Mouse (Mus musculus) heart, postnatal 25 days (tissue): ENCODE data around the gene Chn1. TPM values are rescaled to one million over a fixed set of nuclear protein-coding genes. Genes with fewer than 3 reads are reported as not detected.

Experiments
- DNase-seq: peaks from one replicate; pipeline ENCODE4 v3.0.0; 2022; ENCODE audit warnings: low spot score
- intact Hi-C: fragments of 180-260 bp; cut with DNase I; formaldehyde crosslinking; loops from one replicate; pipeline ENCODE4 v1.15.1; 2025
- total RNA-seq, 2 experiments: library from RNA; stranded (reverse); gene quantifications; 2 replicates each; pipeline ENCODE4 v1.2.3; 2021

The Chn1 gene
- total RNA-seq, 2 experiments from 2014 or later, result 38.3 to 46.0 TPM

DNA sequence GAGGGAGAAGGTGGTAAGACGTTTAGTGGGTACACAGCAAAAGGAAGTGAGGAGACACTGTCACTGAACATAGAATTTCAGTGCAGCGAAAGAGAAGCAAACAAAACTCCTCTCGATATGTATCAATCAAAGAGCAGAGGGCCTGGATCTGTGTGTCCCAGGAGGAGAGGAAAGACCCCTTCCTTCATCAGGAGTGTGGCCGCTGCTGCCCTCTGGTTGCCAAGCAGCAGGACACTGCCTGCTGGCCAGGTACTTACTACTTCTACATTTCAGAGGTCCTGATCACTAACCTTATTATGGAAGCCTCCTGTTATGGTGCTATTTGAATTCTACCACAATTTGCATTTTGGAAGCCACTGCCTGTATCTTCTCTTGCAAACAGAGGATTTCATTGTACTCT lies 119.5 kb downstream of the Chn1 start:
- intact Hi-C loops, result loop anchor here (5.0 kb wide), 2 partner anchors 42 to 82 kb away; no protein-coding TSS in a partner anchor
- no peak for DNase-seq

DNA sequence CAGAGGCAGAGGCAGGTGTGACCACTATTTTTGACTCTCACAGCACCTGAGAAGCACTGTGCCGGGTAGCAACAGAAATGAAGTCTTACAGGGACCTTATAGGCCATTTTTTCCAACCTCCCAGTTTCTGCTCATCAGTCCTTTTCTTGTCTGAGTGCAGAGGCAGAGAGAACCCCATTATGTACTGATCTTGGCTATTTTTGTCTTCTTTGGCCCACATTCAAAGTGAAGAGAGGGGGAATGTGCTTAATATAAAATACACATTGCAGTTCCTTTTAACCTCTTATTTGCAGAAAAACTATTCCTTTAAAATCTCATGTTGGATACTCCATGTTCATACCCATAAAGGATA lies 120.3 kb downstream of the Chn1 start:
- intact Hi-C loops, result loop anchor here (5.0 kb wide), 2 partner anchors 42 to 82 kb away; no protein-coding TSS in a partner anchor
- no peak for DNase-seq

DNA sequence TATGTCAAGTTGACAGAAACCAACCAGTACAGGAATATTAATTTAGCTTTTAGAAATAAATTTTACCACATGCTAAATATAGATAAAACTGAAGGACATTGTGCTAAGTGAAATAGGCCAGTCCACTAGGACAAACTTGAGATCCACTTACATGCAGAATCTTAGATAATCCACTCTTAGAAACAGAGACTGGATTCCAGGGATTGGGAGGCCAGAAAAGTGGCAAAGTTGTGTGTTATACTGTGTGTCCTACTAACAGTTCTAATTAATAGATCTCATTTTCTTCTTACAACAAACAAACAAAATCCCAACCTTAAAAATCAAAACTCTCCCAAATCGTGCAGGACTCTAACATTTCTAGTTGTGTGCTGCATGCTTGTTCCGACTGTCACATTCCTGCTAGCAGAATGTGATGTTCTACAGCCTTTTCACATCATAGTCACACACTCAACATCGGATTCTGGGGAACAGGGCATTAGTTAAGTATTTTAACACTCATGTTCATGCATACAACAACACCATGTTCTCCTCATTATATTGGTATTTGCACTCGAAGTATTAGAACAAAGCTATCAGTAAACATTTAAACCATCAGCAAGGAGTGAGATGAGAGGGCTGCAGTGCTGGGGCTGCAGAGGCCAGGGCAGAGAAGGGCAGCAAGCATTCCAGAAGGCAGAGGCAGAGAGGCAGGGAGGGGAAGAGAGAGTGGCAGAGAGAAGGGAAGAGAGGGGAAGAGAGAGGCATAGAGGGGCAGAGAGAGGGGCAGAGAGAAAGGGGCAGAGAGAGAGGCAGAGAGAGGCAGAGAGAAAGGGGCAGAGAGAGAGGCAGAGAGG lies 120.9 kb downstream of the Chn1 start:
- no peak for DNase-seq
- intact Hi-C loops, result no loop called here

DNA sequence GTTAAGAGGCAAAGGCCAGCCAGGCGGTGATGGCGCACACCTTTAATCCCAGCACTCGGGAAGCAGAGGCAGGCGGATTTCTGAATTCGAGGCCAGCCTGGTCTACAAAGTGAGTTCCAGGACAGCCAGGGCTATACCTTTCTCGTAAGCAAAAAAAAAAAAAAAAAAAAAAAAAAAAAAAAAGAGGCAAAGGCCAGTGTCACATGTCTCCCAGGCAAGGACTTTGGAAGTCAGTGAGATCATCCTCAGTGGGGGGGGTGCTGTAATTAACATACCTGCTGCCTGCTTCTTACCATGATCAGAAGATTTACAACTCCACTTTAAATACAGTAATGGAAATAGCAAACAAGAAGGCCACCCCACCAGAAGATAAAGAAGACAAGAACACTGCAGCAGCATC lies 137.5 kb downstream of the Chn1 start:
- DNase-seq, result no peak
- intact Hi-C loops, result no loop called here

DNA sequence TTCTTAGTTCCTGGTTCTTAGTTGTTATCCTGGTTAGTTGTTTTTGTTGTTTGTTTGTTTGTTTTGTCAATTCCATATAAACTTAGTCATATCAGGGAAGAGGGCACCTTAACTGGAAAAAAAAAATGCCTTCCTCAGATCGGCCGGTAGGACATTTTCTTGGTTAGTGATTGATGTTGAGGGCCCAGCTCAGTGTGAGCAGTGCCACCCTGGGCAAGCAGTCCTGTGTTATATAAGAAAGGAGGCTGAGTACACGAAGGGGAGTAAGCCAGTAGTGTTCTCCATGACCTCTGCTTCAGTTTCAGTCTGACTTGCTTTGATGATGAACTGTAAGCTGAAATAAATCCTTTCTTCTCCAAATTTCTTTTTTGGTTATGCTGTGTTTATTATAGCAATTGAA lies 138.8 kb downstream of the Chn1 start:
- intact Hi-C loops, result no loop called here
- no peak for DNase-seq

DNA sequence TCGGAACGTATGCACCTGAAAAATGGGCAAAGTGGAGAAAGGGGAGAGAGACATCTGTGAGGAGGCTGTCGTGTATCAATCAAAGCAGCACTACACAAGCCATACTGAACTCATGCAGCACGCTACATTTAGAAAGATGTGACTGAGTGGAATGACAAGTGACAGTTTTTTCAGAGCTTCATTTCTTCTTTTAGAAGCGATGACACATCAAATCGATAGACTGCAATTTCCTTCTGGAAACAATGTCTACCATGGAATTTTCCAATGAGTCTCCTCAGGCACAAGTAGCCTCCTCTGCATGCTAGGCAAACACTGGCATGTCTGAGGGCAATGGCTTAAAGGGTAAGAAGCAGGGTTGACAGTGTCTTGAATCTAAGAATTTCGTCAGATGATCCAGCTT lies 143.3 kb downstream of the Chn1 start:
- no peak for DNase-seq
- intact Hi-C loops, result no loop called here

DNA sequence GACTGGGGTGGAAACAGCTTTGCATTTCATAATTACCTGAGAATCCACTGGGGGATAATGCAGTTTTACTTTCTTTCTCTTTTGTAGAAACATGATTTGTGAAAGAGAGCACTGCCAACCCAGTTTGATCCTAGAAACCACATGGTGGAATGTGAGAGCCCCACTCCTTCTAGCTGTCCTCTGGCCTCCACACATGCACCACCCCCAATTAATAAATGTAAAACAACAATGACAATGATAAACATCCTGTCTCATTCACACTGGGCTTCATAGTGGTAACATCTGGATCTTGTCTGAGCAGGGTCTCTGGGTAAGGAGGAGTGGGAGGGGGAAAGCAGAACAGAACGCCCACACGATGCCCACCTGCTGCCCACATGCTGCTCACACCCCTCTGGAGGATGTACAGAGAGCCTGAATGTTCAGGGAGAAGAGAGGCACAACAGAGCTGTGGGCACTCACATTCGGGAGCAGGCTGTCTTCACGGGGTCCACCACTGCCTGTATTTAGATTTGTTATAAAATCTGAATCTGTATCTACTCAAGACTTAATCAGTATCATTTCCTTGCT lies 156.6 kb downstream of the Chn1 start:
- no peak for DNase-seq
- intact Hi-C loops, result no loop called here

DNA sequence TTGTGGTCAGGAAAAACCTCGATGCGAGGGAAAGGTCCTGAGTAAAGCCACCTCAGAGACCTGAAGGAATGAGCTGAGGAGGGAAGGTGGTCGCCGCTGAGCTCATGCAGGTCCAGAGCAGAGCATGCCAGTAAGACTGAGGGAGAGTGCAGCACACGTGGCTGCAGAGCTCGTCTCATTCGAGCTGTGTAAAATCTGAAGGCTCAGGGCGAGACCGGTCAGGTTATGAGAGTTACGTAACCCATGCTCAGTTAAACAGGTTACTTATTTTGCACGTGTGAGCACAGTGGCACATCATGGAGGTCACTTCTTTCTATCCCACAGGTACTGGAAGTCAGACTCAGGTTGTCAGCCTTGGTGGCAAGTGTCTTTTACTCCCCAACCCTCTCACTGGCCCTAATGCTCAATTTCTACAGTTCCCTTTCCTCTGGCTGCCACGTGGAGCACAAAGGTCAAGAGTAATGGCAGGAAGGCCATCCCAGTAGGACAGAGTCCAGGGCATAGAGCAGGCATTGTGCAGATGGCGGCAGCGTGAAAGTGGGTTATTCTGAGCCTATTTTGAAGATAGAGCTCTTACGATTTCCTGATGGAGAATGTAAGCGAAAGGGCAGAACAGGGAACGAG lies 158.6 kb downstream of the Chn1 start:
- DNase-seq, result no peak
- intact Hi-C loops, result no loop called here

DNA sequence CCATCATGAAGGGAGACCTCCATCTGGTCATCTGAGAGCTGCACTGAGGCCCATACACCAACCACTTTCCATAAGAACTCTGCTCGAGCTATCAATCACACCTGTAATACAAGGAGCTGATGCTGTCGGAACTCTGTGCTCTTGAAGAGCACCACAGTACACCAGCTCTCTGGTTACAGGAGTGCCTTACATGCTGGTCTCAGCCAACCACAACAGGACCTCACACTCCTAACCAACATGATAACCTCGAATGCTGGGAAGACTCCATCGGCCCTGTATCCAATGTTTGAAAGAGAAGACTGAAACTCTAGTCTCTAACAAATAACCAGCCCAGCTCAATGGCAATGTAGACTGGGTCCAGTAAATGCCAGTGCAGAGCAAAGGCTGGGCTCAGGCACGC lies 159.7 kb downstream of the Chn1 start:
- intact Hi-C loops, result no loop called here
- no peak for DNase-seq

DNA sequence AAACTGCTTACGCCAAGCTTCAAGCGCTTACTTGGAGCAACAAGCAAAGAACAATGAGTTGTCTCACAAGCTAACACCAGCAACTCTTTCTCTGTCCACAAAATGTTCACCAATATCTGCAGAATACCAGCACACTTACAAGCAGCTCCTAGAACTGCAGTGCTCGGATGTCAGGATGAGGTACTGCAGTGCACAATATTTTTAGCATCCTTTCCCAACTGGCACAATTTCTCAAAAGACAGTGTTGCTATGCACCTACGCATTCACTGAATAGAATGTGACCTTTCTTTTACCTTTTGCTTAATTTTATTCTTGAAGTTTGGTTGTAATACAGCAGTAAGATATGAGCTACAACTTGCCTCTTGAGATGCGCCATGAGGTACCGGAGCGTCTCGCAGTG lies 160.8 kb downstream of the Chn1 start:
- no peak for DNase-seq
- intact Hi-C loops, result no loop called here

DNA sequence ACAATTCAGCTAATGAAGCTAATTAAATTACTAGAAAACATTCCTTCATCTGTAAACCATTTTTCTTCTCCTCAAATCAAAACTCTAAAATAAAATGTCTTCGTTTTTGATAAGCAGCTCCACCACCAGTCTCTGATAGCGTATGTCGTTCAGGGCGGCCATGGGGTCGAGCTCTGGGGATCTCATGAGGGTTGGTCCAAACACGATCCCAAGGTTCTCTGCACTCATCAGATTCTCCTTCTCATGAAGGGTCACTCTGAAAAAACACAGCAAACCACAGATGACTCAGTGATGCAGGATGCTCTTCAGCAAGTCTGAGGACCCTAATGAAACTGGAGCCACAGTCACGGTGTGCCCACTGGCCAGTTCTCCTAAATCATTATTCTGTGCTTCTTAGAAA lies 162.2 kb downstream of the Chn1 start:
- no peak for DNase-seq
- intact Hi-C loops, result no loop called here

DNA sequence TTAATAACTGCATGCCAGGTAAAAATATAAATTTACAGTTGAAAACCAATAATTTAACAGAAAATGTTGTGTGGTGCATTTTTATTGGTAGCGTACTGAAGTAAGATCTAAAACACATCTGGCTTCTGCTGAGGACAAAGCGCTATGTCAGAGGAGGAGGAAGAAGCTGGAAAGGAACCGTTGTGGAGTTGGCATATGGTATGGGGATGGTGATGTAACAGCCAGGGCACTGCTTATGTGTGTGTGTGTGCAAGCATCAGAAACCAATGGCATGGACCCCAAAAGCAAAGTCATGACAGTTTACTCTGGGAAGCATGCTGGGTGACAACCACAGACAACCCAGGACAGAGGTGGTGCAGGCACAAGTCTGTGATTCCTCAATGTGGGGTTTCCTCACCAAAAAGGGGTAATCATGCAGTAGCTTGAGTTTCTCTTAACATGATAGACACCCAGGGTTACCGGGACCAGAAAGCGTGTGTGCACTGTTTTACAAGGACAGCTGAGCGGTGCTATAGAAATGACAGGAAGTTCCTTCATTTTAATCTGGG lies 162.7 kb downstream of the Chn1 start:
- intact Hi-C loops, result no loop called here
- DNase-seq, result no peak

DNA sequence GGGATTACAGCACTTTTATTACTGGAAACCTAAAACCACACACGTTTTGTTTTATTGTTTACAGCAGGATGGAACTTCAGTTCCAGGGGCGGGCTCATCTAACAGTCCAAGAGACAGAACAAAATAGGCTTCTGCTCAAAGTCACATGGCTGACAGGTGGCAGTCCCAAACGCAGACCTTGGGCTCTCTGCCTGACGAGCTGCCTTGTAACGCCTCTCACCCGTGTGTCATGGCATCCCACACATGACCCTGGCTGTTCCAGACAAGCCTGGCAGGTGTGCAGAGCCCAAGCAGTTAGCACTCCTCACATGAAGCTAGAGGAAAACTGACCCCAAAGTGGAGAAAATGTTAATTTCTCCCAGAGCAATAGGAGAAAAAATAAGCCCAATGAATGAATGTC lies 163.3 kb downstream of the Chn1 start:
- no peak for DNase-seq
- intact Hi-C loops, result no loop called here

DNA sequence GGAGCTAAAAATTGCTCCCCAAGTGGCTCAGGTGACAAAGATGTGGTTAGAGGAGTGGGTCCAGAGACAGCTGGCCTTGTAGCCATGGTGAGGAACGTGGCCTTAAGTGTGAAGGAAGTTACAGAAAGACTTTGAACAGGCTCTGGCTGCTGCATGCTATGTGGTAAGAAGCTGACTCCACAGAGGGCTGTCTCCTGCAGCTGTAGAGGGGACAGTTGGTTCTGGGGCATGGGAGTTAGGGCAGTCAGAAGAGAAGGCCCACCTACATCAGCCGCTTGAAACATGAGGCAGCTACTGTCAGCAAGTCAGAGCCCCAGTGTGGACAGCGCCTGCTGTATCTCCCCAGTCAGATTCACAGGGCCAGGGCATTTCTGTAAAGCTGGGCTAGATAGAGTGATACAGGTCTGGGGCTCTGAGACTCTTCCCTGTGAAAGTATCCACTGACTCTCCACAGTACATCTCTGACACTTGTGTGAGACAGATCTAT lies 165.4 kb downstream of the Chn1 start:
- intact Hi-C loops, result no loop called here
- no peak for DNase-seq

DNA sequence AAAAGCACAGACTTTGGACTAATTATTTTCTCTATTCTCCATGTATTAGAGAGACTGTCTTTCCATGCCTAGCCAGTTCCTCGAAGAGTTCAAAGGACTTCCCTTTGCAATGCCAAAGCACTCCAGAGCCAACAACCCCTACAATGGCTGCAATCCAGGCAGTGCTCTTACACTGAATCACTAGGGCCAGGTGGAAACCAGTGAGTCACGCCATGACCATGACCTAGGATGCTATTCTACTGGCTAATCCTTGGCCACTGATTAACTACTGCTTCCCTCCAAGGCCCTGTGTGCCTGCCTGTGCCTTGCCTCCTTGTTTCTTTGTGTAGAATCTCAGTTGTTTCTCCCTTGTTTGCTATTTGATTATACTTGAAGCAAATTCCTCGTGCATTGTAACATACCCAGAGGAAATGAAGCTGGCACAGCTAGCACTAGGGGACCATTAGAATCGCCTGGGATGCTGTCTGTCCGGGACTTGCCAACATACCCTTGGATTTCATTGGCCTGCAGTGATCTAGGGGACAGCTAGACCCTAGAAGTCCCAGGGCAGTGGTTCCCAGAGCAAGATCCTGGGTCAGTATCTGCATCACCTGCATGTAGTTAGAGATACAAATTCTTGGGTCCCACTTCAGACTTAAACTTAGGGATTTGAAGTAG lies 166.0 kb downstream of the Chn1 start:
- intact Hi-C loops, result no loop called here
- no peak for DNase-seq

DNA sequence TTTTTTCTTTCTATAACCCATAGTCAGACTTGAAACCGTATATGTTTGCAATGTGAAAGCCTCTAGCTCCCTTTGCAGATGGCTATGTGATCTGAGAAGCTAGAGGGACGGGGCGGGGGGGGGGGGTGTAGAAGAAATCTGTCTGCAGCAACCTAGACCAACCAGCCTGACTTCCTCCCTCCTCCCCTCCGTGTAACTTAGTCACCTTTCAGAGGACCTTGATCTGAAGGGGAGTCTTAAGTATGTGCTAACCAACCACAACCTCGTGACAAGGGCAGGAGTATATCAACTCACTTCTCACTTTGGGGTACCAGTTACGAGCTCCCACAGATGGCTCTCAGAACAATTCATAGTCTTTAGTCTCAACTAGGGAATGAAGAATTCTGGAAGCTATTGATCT lies 166.8 kb downstream of the Chn1 start:
- intact Hi-C loops, result no loop called here

DNA sequence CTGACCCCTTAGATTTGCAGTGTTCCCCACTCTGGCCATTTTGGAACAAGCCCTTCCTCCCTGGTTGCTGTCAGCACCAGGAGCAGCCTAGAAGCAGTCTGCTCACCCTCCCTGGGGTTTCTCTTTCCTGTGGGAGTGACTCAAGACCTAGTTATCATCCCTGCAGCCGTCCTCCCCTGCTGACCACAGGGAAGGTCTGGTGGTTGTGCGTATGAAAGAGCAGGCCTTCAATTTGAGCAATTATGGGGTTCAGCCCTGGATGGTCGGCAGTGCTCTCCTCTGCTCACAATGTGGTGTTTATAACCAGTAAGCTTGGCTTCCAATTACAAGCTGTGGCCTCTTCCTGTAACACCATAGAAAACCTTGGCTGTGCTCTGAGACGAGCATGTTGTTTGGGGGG lies 167.5 kb downstream of the Chn1 start:
- intact Hi-C loops, result no loop called here
- DNase-seq, result no peak

More for the DNA sequence above, 166.8 kb downstream of the Chn1 start:
- DNase-seq, result no peak

DNA sequence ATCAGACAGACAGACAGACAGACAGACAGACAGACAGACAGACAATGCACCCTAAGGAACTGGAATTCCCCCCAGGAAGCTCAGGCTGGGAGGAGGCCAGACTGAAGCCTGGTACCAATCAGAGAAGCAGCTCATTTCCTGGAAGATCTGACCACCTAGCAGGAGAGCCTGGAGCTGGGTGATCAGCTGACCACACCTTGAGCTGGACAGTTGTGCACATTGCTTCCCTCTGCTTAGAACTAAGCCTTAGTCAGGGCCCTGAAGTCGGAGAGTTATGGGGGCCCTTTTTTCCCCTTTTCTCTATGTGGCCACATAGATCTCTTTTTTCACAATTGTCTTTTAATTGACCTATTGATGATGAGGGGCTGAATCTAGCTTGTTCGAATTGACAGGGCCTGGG lies 168.0 kb downstream of the Chn1 start:
- no peak for DNase-seq
- intact Hi-C loops, result no loop called here

DNA sequence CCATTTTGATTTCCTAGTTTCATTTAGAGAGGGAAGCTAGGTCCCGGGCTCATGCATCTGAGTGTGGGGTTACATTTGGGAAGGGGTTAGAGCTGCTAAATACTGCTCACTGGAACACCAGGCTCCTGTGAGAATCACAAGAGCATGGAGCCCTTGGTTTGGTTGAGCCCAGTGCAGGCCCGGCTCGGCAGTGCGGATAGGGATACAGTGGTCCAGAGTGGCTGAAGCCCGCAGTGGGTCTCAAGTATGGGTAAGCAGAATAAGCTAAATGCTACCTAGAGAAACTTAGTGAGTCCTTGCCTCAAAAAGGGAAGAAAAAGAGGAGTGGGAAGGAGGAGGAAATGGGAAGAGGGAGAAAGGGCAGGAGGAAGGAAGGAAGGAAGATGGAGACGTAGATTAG lies 168.5 kb downstream of the Chn1 start:
- intact Hi-C loops, result no loop called here
- DNase-seq, result no peak

DNA sequence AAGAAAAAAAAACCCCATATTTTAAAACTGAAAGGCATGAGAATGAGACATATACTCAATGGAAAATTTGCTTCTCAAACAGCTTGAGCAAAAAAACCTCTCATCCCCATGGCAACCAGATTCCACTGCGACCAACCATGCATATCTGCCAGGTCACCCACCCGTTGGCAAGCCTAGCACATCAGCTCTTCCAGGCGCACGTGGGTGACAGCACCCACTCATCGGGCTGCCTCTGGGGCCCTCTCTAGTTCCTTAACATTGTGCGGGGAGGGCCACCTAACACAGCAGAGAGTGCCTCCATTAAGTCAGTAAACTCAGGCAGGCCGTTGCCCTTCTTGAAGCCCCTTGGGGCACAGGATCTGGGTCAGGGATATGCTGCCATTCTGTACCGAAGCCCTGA lies 170.1 kb downstream of the Chn1 start:
- intact Hi-C loops, result no loop called here
- no peak for DNase-seq

DNA sequence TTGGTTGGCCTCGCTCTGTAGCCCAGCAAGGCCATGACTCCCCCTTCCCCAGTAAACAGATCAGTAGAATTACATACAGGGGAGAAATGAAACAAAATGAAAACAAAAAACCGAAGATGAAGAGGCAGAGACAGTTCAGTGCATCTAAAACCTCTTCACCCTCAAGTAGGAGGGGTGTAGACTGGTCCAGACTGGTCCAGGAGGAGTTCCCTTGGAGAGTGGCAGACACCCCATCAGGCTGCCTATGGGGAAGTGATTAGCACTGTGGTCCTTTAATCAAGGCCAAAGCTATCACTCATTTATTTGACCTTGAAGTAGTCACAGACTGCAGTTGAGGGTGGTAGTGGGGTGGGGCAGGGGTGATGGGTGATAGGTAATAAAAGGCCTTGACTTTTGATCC lies 170.6 kb downstream of the Chn1 start:
- no peak for DNase-seq
- intact Hi-C loops, result no loop called here
